Mouse (Mus musculus): Measurements from ENCODE around the gene Scaf11. TPM values are rescaled to one million over a fixed set of nuclear protein-coding genes. Genes with fewer than 3 reads are reported as not detected.
A peak's percentile ranks its signal among the peaks of the same experiment; 100 is the strongest.
"Not testable (repeated sequence)": the region's sequence is repeated elsewhere in the genome, so short reads cannot be mapped to it uniquely, and the experiment has no call there.

Gene Scaf11
- 10 to 100 TPM; 69.4 to 71.1 TPM for total RNA-seq (2021)

DNA sequence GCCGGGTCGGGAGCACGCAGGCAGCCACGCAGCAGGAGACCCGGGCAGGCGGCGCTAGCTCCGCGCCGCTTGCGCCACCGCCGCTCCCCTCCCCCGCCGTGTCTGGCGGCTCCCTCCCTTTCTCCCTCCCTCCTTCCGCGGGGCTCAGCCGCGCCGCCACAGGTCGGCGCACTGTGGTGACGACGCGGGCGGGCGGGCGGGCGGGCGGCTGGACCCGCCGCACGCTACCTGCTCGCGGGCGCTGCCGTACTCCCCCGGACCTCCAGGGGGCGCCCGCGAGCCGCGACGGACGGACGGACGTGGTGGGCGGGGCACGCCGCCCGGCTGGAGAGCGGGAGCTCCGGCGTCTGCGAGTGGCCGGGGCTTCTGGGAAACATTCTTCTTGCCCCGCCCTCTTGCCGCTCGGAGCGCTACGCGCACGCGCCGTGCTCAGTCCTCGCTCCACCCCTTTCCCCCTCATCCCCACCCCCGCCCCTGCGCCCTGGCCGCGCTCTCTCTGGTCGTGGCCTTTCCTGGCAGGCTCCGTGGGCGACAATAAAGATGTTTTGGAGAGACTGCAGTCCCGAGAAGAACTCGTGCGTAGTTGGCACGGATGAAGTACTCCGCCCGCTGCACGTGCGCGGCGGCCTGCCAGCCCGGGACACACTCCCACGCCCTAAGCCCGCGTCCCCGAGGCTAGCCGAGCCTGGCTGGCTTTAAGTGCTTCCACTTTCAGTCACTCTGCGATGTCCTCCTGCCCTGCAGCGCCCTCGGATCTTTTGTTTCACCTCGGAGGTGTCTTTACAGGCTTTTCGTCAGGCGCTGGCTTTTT, at the start of gene Scaf11:
TSS of gene Scaf11 (minus strand) at position 114 of the 811 bp plus-strand sequence.
- peak; percentile 97 for DNase-seq

DNA sequence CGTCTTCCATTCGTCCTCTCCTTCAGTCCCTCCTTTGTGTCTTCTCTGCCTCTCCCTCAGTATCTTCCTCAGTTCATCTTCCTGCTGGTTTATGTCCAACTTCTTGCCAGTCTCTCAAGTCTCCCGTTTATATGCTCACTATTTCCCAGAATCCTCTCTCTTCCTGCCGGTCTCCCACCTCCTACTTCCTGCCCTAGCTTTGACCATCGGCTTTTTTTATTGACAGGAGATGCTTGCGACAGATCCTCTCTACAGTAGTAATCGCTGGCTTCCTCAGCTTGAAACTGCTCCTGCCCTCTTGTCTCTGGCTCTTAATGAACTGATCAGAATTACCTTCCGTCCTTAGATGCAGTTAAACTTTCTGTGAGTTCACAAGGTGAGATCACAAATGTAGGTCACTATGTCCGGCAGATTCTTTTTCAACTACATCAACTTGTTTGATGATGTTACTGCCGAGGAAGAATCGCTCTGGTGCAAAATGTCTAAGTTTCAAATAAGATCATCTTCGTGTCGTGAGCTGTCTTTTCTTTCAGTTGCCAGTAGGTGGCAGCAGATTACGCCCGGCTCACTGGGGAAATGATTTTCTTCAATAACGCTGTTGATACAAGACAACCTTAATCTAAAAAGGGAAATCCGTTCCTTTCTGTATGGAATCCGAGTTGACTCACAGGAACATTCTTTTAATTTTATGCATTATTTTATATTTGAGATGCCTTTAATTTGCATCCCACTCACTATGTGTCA, 46.6 kb upstream of the Scaf11 start:
- DNase-seq, result peak; percentile 65

DNA sequence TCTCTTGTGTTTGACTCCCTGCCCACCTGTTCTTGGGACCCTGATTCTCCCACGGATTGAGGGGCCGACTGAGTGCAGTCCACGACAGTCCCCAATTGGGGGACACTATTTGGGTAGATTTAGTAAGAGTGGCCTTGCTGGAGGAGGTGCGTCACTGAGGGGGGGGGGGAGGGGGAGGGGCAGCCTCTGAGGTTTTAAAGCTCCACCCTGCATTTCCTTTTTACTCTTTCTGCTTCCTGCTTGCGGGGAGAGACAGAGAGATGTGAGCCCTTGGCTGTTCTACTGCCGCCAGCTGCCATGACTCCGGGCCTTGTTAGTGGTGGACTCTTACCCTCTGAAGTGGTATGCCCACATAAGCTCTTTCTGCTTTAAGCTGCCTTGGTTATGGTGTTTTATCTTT, 37.0 kb upstream of the Scaf11 start:
- no peak for DNase-seq

DNA sequence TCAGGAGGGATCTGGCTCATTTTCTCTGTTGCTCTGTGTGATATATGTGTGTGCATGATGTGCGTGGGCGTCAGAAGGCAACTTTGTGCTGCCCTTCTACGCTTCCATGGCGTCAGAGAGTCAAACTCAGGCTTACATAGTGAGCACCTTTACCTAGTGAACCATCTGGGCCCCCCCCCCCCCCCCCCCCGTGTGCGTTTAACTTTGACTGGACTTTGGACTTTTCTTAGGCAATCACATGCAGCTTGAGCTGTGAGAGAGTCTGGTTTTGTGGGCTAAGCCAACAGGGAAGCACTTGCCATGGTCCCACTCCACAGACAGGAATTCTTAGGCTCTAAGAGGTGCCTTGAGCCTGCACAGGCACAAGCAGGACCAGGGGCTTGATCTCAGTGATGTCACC, 33.6 kb upstream of the Scaf11 start:
- DNase-seq, result no peak

DNA sequence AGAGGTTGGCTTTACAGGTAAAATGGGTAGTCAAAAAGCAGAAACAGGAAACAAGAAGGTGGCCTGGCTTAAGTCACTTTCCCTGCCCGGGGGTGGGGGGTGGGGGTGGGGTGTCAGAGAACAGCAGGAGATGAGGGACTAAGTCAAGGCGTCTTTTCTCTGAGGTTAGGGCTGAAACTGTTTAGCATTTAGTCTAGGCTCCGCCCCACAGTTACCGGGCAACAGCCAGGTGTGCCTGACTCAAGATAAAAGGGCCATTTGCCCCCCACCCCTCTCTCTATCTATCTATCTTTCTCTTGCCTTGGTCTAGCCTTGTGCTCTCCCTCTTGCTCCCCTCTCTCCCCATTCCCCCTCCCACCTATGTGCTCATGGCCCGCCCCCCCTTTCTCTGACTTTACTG, 32.9 kb upstream of the Scaf11 start:
- DNase-seq, result no peak

DNA sequence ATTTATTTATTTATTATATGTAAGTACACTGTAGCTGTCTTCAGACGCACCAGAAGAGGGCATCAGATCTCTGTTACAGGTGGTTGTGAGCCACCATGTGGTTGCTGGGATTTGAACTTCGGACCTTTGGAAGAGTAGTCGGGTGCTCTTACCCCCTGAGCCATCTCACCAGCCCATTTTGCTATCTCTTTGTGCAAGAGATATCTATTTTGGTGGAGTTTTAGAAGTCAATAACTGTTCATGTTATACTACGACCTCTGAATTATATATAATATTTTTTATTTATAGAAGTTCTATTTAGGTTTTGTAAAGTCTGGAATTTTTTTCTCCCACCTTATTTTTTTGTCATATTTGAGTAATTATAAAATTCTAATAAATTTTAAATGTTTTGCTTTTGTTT, 32.3 kb upstream of the Scaf11 start:
- DNase-seq, result not testable (repeated sequence)

DNA sequence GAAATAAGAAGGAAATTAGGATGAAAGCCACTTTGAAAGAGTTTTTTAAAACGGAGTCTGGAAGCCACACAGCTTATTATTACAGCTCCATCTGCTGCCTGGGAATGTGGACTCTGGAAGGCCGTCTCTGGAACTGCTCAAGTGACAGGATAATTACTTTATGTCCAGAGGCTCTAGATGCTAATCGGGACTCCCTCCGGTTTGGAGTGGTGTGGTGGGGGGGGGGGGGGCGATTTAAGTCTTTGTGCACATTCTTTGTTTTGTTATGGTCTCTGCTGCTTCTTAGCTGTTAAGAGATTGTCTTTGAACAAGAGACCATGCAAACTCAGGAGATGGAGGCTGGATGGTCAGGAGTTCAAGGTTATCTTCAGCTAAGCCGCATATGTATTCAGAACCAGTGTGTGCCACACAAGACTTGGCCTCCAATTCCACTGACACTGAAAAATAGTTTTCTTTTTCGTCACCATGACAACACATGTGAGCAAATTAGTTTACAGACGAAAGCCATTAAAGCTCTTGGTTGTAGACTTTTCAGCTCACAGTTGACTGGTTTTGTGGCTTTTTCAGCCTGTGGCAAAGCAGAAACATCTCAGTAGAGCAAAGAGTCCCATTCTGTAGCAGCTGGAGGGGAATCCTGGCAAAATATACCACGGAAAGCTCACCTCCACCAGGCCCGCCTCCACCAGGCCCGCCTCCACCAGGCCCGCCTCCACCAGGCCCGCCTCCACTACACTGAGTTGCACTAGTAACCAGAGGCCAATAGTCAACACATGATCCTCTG, 31.4 kb upstream of the Scaf11 start:
- DNase-seq, result no peak

DNA sequence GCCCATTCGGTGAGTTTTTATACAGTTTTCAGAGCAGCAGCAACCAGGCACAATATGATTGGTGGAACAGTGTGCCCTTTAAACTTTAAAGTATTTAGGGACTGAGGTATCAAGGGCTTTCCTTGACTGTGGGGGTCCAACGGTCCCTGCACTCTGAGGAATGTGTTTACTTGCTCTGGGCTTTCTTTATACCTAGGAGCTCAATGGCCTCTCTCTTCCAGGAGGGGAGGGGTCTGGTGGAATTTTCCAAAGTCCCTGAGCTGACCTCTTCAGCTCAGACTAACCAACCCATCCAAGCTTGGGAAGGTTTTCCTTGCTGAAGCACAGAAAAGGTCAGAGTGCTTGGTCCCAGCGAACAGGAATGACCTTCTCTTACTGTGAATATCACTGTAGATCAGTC, 30.8 kb upstream of the Scaf11 start:
- DNase-seq, result no peak

DNA sequence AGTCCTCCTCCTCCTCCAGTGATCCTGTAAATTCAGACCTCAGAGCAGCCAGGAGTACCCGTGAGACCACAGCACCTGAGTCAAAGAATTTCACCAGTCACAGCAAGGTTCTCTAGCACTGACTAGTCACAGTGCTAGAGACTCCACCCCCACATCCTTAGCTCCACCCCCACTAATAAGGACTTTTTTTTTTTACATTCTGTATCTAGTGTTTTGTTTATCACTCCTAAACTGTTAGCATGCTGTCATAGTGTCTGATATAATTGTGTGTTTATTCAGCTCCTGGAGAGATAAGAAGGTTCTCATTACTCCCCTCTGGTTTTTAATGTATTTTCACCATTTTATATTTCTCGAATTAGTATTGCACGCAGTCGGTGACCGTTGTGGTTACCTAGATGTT, 29.5 kb upstream of the Scaf11 start:
- DNase-seq, result no peak

DNA sequence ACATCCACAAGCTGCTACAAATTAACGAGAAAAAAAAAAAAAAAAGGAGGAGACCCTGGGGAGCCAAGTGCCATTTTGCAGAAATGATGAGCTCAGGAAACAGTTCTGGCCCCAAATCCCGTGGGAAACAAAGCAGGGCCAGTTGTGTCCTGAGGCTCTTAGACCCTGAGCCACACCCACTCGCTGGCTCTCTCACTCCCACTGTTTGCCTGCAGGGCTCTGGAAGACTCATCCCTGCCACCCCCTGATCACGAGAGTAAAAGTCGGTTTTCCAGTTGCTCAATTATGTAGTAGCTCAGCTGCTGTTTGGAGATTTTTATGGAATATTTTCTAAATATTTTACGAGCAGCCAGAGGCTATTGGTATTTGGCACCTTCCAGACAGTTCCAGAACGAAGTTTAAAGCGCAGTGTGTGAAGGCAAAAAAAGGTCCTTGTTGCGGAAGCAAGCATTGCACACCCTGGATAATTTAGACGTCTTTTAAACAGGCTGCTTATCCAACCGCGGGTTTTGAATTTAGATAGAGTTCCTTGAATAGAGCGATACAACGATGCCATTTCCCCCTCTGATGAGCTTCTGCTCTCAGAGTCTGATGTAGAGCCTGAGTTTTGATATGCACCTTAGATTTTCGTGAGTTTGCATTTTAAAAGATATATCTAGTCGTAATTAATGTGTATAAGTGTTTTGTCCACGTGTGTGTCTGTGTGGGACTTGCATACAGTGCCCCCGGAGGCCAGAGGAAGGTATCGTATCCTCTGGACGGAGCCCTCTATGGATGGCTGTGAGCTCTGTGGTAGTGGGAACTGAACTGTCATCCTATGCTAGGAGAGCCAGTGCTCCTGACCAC, 28.5 kb upstream of the Scaf11 start:
- peak; percentile 30 for DNase-seq

DNA sequence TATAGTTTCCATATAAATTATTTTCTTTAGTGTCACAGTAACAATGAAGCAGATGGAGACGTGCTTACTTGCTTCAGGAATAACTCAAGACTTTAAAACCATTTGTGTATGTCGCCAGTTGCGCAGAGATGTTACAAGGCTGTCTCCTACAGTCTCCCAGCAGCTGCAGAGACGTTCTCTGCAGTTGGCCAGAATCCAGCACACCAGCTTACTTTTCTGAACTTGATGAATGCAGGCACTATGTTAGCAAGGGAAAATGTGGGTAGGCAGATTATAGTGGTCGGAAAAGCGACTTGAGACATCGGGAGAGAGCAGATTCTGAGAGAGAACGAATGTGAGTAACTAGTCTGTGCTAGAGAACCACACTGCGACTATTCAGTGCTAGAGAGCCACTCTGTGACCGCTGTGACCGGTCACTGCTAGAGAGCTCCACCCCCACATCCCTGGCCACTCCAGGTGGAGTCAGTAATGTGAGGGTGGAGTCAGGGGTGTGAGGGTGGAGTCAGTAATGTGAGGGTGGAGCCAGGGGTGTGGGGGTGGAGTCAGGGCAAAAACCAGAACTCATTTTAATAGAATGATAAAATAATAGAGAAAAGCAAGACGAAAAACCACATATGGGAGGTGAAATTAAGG, 26.5 kb upstream of the Scaf11 start:
- no peak for DNase-seq

DNA sequence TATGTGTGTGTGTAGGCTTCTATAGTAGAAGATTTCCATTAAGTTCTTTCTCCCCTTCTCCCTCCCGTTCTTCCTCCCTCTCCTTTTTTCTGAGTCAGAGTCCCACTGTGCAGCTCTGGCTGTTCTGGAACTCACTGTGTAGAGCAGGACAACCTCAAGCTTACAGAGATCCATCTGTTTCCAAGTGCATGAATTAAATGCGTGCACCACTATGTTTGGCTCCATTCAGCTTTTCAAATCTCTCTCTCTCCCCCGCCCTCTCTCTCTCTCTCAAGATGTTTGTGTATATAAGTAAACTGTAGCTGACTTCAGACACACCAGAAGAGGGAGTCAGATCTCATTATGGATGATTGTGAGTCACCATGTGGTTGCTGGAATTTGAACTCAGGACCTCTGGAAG, 20.2 kb upstream of the Scaf11 start:
- DNase-seq, result no peak

DNA sequence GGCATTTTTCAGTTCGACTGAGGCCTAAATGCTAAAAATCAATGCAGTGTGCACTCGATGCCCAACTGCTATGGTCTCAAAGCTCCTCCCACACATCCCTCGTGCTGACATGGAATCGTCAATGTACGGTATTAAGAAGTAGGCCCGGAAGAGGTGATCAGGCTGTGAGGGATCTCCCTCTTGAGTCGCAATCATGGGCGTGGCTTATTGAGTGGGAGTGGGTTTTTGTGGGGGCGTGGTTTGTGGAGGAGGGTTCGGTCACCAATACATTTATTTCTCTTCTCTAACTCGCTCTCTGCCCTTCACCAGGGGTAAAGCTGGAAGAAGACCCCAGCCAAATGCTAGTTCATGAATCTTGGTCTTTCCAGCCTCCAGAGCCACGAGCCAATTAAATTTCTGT, 17.4 kb upstream of the Scaf11 start:
- DNase-seq, result no peak

DNA sequence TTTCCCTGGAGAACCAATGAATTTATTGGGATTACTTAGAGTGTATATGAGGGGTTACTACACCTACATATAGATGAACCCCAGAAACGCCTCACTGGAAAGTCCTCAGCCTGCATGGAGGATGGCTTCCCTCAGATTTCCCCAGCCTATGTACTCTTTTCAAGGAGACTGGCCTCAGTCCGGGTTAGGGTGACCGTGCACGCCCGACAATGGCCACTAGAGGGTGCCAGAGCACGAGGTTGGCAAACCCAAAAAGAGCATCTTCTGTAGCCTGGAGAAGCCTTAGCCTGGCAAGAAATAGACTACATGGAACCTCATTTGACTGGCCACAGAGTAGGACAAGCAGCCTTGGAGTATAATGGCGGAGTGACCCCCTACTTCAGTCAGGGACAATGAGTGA, 15.7 kb upstream of the Scaf11 start:
- peak; percentile 95 for DNase-seq

DNA sequence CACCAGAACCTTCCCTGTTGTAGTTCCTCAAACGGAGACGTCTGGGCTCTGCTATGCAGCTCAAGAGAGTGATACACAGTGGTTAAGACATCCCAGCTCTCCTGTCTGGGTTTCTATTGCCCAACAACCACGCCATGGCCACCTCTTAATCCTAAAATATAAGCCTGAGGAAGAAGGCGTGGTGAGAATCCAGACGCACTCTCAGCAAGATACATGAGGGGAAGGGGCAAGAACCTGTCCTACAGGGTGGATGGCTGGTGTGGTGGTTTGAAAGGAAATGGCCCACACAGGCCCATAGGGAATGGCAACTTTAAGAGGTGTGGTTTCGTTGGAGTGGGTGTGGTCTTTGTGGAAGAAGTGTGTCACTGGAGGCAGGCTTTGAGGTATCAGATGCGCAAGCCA, 14.9 kb upstream of the Scaf11 start:
- DNase-seq, result no peak

DNA sequence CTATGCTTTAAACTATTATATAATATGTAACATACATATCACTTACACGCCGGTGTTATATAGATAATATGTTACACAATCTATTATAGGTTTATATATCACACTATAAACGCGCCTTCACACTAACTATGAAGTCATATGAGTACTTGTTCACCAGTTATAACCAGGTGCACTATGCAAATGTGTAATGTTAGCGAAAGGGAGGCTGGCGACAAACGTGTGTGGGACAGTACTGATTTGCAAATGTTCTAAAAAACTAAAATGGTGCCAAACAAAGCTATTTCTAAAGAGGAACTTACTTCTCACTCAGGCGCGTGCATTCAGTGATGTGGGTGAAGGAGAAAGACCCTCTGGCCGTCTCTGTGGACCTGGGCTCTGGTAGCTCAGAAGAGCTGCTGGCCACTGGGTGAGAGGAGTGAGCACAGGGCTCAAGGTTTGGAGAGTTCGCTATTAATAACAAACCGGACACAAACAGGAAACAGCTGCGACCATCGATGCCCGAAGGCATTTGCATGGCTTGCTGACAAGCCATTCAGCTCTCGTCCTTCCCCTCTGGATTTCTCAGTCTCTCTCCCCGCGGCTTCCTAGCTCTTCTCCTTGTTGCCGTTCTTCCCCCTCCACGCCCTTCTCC, 13.8 kb upstream of the Scaf11 start:
- DNase-seq, result peak; percentile 14

DNA sequence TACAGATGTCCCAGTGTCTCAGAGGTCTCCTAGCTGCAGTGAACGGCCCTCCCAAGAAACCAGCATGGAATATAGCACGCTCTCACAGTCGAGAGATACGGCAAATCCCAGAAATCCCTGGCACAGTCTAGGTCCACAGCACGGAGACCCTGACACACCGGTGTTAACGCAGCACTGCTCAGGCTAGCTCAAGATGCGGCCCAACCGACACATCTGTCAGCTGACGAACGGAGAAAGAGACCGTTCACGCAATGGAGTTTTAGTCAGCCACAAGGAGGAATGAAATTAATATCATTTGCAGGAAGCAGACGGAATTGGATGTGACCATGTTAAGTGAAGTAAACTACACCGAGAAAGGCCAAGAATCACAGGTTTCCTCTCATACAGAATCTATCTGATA, 13.3 kb upstream of the Scaf11 start:
- DNase-seq, result no peak

DNA sequence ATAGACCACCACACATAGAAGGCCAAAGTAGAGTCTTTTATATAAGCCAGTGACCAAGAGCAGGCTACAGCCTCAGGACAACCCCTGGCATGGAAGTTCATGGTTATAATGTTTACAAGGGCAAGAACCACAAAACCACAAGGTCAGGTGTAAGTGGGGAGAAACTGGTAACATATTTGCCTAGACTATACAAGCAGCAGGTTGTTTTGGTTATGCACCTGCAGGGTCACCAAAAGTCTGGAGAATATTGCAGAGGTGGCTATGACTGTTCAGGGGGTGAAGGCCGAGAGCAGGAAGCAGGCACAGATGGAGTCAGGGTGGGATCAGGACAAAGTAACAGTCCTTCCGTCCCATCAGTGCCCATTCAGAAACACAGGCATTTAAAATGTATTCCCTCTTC, 7.7 kb upstream of the Scaf11 start:
- no peak for DNase-seq

DNA sequence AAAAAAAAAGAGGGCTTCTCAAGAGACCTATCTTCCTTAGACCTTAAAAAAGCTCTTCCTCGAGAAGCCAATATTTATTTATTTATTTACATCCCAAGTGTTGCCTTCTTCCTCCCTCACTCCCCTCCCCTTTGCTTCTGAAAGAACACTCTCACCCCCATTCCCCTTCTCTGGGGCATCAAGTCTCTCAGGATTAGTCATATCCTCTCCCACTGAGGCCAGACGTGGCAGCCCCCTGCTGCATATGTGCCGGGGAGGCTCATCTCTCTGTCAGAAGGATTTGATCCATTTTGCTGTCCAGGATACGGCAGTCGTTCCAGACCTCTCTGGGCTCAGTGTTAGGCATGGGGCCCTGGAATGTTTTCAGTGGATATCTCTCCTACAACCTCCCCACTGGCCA, 7.2 kb upstream of the Scaf11 start:
- no peak for DNase-seq

DNA sequence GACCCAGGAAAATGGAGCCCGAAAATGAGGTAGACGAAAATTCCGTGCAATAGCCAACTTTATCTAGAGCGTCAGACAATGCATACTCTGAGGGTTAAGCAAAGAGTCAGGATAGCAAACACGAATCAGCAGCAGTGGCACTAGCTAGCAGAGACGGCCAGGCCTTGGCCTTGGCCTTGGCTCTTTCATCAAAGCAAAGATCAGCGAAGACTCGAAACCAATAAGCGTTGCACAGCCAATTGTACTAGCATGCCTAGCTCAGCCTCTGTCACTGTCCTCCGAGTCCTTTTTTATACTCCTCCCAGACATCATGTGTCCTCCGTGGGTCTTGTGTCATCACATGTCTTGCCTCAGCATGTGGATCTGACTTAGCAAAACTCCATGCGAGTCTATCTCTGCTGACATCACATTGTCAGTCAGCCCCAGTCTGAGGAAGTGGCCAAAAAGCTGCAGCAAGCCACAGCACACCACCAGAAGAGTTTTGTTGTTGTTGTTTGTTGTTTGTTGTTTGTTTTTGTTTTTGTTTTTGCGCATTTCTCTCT, 5.8 kb upstream of the Scaf11 start:
- DNase-seq, result no peak

DNA sequence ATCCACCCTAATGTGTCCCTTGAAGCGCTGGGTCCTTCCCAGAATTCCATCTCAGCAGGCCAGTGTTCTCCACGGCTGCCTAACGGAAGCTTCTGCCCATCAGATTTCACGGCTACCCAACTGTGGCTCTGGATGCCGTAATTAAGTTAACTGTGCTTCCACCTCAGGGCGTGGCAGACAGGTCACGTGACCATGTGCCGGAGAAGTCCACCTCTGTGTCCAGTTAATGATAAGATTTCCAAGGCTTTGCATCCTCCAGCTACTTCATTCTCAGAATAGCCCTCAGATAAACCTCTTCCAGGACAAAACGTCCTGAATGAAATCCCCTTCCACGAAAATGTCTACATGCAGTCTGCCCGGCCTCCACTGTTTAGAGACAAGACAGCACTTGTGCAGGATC, 4.4 kb upstream of the Scaf11 start:
- DNase-seq, result peak; percentile 14

Data from heart, postnatal 4 days (tissue).